Mouse (Mus musculus): ENCODE measurements at regions not wholly inside any gene's neighbourhood (a gene's known extent, or its start where the extent isn't known, plus 50 kb on each side); places are given as distances from the start of the nearest gene placed in this dataset.

DNA sequence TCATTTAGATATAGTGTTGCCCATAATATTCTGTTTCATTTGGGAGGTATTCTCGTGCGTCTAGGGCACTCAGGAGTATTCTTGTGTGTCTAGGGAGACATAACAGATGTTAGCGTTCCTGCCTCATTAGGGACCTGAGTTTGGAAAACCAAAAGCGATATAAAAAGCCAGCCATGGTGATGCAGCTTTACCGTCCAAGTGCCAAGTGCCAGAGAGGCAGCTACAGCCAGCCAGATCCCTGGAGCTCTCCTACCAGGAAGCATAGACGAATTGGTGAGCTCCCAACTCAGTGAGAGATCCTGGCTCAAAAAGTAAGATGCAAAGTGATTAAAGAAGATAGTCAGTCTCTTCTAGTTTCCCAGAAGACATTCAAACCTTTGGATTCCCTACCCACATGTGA, 308.3 kb upstream of the Sox9 start:
- TF ChIP-seq EP300 (IDR thresholded peaks at IDR 0.05; ENCODE audit: low read depth) (no peak), CTCF (IDR thresholded peaks at IDR 0.05; ENCODE audit: low read depth) (no peak)
